Mouse (Mus musculus) CH12.LX (cell line): Measurements from ENCODE around the gene Olfr288. TPM values are rescaled to one million over a fixed set of nuclear protein-coding genes. Genes with fewer than 3 reads are reported as not detected.
A peak's percentile ranks its signal among the peaks of the same experiment; 100 is the strongest.

Experiments used
- DNase-seq: peaks from one replicate; pipeline ENCODE4 v3.0.0-alpha.2; 2013; ENCODE audit errors: extremely low read depth
- H3K27ac ChIP-seq: 2 replicates; pipeline ENCODE4 v1.5.1; 2012; ENCODE audit warnings: low read depth, mild to moderate bottlenecking, control low read depth, moderate library complexity; ENCODE audit not compliant: insufficient read depth
- H3K27me3 ChIP-seq: replicated peaks from 2 replicates; pipeline ENCODE3; 2012; ENCODE audit warnings: inconsistent platforms
- H3K36me3 ChIP-seq, 2 experiments: replicated peaks in 1 of 2; 2 replicates each; pipeline versions ENCODE3 to v1.6.1; 2012; ENCODE audit warnings: inconsistent platforms in 1 of 2, low read length in 1 of 2, mild to moderate bottlenecking in 1 of 2, mixed read lengths in 1 of 2, moderate library complexity in 1 of 2; ENCODE audit not compliant: control insufficient read depth in 1 of 2, insufficient read depth in 1 of 2
- H3K4me1 ChIP-seq, 2 experiments: 2 replicates each; pipeline ENCODE4 v1.6.1; 2012; ENCODE audit warnings: inconsistent platforms in 1 of 2, moderate library complexity in 1 of 2; ENCODE audit not compliant: insufficient read depth in 2 of 2, control insufficient read depth in 1 of 2
- H3K4me2 ChIP-seq: 2 replicates; pipeline ENCODE4 v1.6.1; 2012; ENCODE audit warnings: low read depth, mild to moderate bottlenecking, control low read depth; ENCODE audit not compliant: poor library complexity, insufficient read depth, severe bottlenecking
- H3K4me3 ChIP-seq, 3 experiments: fragments of 150-350 bp in 1 of 3; sonication (generic) in 1 of 3; replicated peaks in 1 of 3; 2 replicates each; pipeline versions ENCODE3 to v1.5.1; 2011 to 2012; ENCODE audit warnings: low read depth in 2 of 3, low read length in 2 of 3, mild to moderate bottlenecking in 2 of 3, moderate library complexity in 2 of 3, control low read depth in 1 of 3, improper control_type of control experiment in 1 of 3, inconsistent platforms in 1 of 3, mixed read lengths in 1 of 3; ENCODE audit not compliant: poor library complexity in 1 of 3
- H3K79me2 ChIP-seq: replicated peaks from 2 replicates; pipeline ENCODE4 v1.6.1; 2012; ENCODE audit warnings: mild to moderate bottlenecking, moderate library complexity; ENCODE audit not compliant: control insufficient read depth, poor library complexity, insufficient read depth, severe bottlenecking; ENCODE audit errors: extremely low read depth
- H3K9ac ChIP-seq: 2 replicates; pipeline ENCODE4 v1.6.1; 2012; ENCODE audit warnings: low read depth, mild to moderate bottlenecking, control low read depth, moderate library complexity; ENCODE audit not compliant: insufficient read depth
- H3K9me3 ChIP-seq: replicated peaks from 2 replicates; pipeline ENCODE3; 2012; ENCODE audit warnings: low read length, inconsistent platforms, mixed read lengths
- CHD2 ChIP-seq: IDR thresholded peaks from 2 replicates; pipeline ENCODE4 v1.6.1; 2011; ENCODE audit warnings: low read length, improper control_type of control experiment
- ELF1 ChIP-seq: IDR thresholded peaks from 2 replicates; pipeline ENCODE4 v1.6.1; 2014; ENCODE audit warnings: low read depth, mild to moderate bottlenecking, inconsistent platforms, low read length, improper control_type of control experiment
- ETS1 ChIP-seq: conservative IDR thresholded peaks from 2 replicates; pipeline ENCODE4 v1.6.1; 2012; ENCODE audit warnings: low read depth, mild to moderate bottlenecking, inconsistent platforms, low read length, improper control_type of control experiment, moderate library complexity
- GABPA ChIP-seq: IDR thresholded peaks from 2 replicates; pipeline ENCODE4 v1.6.1; 2012; ENCODE audit warnings: low read depth, low read length, improper control_type of control experiment, inconsistent platforms; ENCODE audit not compliant: insufficient replicate concordance
- JUN ChIP-seq: IDR thresholded peaks from 2 replicates; pipeline ENCODE4 v1.6.1; 2011; ENCODE audit warnings: low read depth, mild to moderate bottlenecking, low read length, improper control_type of control experiment, moderate library complexity; ENCODE audit not compliant: insufficient read depth
- MAX ChIP-seq: IDR thresholded peaks from 2 replicates; pipeline ENCODE4 v1.6.1; 2011; ENCODE audit warnings: low read length, improper control_type of control experiment
- MXI1 ChIP-seq: IDR thresholded peaks from 2 replicates; pipeline ENCODE4 v1.6.1; 2011; ENCODE audit warnings: mild to moderate bottlenecking, low read depth, low read length, improper control_type of control experiment
- NELFE ChIP-seq: IDR thresholded peaks from 2 replicates; pipeline ENCODE4 v1.6.1; 2011; ENCODE audit warnings: low read depth, low read length, improper control_type of control experiment
- PAX5 ChIP-seq: IDR thresholded peaks from 2 replicates; pipeline ENCODE4 v1.6.1; 2012; ENCODE audit warnings: low read length, inconsistent platforms, mixed read lengths
- POLR2AphosphoS2 ChIP-seq: IDR thresholded peaks from 2 replicates; pipeline ENCODE4 v1.6.1; 2011; ENCODE audit warnings: low read depth, low read length, improper control_type of control experiment
- UBTF ChIP-seq: IDR thresholded peaks from 2 replicates; pipeline ENCODE4 v1.6.1; 2012; ENCODE audit warnings: low read depth, mild to moderate bottlenecking, inconsistent platforms, low read length, improper control_type of control experiment, moderate library complexity
- ZNF384 ChIP-seq: IDR thresholded peaks from 2 replicates; pipeline ENCODE4 v1.6.1; 2012; ENCODE audit warnings: low read depth, low read length, improper control_type of control experiment, inconsistent platforms
- dilution Hi-C: fragments of 300-500 bp; cut with MboI; formaldehyde crosslinking; loops from 2 replicates; pipeline ENCODE4 v1.14.3; 2020; ENCODE audit warnings: low sequenced_read_pairs; ENCODE audit not compliant: extremely low pct_unique_long_range_greater_than_20kb, extremely low pct_ligation_motif_present
- in situ Hi-C: fragments of 300-500 bp; cut with MboI; formaldehyde crosslinking; loops from 3 replicates; pipeline ENCODE4 v1.14.3; 2019; ENCODE audit warnings: low sequenced_read_pairs, low pct_ligation_motif_present, low pct_unique_long_range_greater_than_20kb, mixed read lengths
- polyA plus RNA-seq: library from polyadenylated mRNA; unstranded; fragments of >175 nt; gene quantifications from 2 replicates; pipeline ENCODE4 v1.2.1, GENCODE M21; 2012; ENCODE audit warnings: low read depth; ENCODE audit not compliant: insufficient read length
- total RNA-seq, 2 experiments: library from RNA; depleted of rRNA; stranded (reverse); fragments of 300-350 nt in 1 of 2; fragments of >200 nt in 1 of 2; gene quantifications; 2 replicates each; pipeline ENCODE4 v1.2.3; 2012 to 2014

Gene Olfr288
- total and polyA plus RNA-seq, 3 experiments, result not detected

DNA sequence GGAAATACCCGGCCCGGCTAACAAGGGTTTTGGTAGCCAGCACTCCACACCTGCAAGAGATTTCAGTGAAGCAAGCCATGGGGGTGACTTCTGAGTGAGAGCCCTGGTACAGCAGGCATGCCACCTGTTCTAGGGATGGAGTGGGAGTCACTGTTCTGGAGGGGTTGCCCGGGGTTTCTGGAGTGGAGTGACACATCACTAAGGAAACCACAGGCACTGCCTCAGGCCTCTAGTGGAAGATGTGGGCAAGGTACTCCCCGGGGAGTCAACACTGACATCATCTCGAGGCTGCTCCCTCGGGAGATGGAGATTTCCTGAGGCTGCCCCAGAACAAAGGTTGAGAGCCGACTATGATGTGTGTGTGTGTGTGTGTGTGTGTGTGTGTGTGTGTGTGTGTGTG lies 25.0 kb downstream of the Olfr288 start (continued):
- TF ChIP-seq JUN (peak; percentile 76), NELFE (no peak), ETS1 (peak; percentile 96), ZNF384 (no peak), POLR2AphosphoS2 (no peak), PAX5 (no peak), CHD2 (no peak; the same call in 1 of the 2 replicates)

DNA sequence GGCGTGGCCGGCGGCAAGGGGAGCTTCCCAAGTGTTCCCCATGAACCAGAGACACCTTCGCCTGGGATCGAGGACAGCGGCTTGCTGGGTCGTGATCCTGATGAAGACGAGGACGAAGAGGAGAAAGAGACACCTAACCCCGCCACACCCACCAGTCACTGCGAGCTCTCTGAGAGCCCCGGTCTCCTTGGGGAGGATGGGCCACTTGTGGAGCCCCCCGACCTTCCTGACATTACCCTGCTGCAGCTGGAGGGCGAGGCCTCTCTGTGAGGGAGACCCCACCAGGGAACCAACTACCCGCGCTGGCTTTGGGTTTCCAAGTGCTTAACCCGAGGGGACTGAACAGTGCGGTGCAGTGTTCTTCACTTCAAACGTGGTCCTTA lies 26.7 kb downstream of the Olfr288 start:
- H3K27me3 ChIP-seq, result peaks cover 92% of the 10 kb centered on the region
- peaks cover 10 to 45% of the 10 kb centered on the region in 2 experiments for H3K4me1 ChIP-seq
- in situ Hi-C loops, result loop anchor here (25.0 kb wide), 1 partner anchor 306 kb away; no protein-coding TSS in a partner anchor
- no peaks in the 10 kb centered on the region for H3K9me3 ChIP-seq
- H3K79me2 ChIP-seq, result no peaks in the 10 kb centered on the region
- no peak for DNase-seq
- dilution Hi-C loops, result no loop called here
- no peaks in the 10 kb centered on the region for H3K36me3 ChIP-seq
- H3K27ac ChIP-seq, result no peak overlapping the region
- no peak for TF ChIP-seq GABPA
- no peak for TF ChIP-seq MAX
- TF ChIP-seq ETS1, result no peak
- no peak overlapping the region for H3K4me3 ChIP-seq
- no peak overlapping the region for H3K9ac ChIP-seq
- H3K4me2 ChIP-seq, result no peak overlapping the region

DNA sequence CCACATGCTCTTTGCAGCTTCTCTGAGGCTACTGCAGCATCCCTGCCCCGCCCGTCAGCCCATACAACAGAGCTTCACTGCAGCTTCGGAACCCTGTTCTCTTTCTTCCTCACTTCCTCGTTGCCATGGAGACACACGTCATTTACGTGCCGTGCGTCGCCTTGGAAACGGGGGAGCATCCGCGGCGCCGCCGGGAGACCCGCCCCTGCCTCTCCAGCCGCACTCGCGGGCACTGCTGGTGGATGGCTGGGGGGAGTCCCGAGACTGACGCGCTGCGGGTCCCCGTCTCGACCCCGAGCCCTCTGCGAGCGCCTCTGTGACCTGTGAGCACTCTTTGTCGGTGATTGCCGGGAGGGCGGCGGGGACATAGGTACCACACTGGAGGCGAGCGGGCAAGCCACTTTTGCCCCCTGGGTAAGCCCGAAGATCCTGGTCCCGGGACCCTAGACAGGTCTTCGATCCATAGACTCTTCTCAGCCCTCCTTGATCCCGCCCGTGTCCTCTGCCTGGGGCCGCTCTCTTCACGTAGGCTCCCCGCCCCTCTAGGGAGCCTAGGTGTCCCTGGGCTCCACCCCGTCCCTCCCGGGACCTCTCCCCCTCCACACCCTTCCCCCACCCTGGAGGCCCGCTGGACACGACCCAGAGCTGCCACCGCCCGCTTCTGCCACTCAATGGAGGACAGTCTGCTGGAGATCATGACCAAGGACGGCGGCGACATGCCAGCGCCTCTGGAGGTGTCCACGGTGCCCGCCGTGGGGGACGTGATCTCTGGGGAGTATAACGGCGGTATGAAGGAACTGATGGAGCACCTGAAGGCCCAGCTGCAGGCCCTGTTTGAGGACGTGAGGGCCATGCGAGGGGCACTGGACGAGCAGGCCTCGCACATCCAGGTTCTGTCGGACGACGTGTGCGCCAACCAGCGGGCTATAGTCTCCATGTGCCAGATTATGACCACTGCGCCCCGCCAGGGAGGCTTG lies 27.4 kb downstream of the Olfr288 start:
- peak overlapping the region in 2 of 3 experiments; percentile 16 to 52 for H3K4me3 ChIP-seq
- peaks cover 89% of the 10 kb centered on the region for H3K27me3 ChIP-seq
- H3K4me2 ChIP-seq, result peak overlapping the region; percentile 99

More for the DNA sequence above, 27.4 kb downstream of the Olfr288 start:
- no peak overlapping the region for H3K9ac ChIP-seq
- in situ Hi-C loops, result loop anchor here (25.0 kb wide), 1 partner anchor 306 kb away; no protein-coding TSS in a partner anchor
- no peak overlapping the region for H3K27ac ChIP-seq
- DNase-seq, result peak; percentile 97
- H3K36me3 ChIP-seq, result no peaks in the 10 kb centered on the region
- H3K79me2 ChIP-seq, result no peaks in the 10 kb centered on the region
- peaks cover 10 to 45% of the 10 kb centered on the region in 2 experiments for H3K4me1 ChIP-seq
- dilution Hi-C loops, result no loop called here
- no peaks in the 10 kb centered on the region for H3K9me3 ChIP-seq
- TF ChIP-seq ELF1, result peak; percentile 69
- TF ChIP-seq MXI1, result peak; percentile 98
- no peak for TF ChIP-seq UBTF
